Mouse (Mus musculus): ENCODE data around the gene Gm13277. TPM values are rescaled to one million over a fixed set of nuclear protein-coding genes. Genes with fewer than 3 reads are reported as not detected.
"Not testable (repeated sequence)": the region's sequence is repeated elsewhere in the genome, so short reads cannot be mapped to it uniquely, and the experiment has no call there.

The Gm13277 gene
- polyA plus RNA-seq, 1 experiment from 2014 or later = not detected

DNA sequence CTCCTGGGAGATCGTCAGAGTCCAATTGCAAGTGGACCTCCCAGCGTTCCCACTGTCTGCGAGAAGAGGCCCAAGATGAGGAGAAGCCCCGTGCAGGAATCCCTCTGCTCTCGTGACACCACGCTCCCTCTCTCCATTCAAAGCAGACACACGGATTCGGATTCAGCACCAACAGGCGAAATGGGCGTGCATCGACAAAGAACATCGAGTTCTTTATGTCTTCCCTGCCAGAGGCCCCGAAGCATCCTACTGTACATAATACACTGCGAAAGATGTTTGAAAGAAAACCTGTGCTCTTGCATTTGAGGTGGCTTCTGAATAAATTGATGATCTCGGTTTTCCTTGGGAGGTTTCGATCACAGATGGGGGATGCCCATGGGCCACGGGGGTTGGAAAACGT is 8.1 kb upstream of the Gm13277 start:
- not testable (repeated sequence) for H3K36me3 ChIP-seq (ENCODE audit: insufficient read depth); H3K27ac ChIP-seq (ENCODE audit: low read depth); ATAC-seq (ENCODE audit: insufficient read depth); DNase-seq; H3K4me2 ChIP-seq; H3K9ac ChIP-seq; H3K4me3 ChIP-seq (ENCODE audit: low read depth, low read length); H3K9me3 ChIP-seq (ENCODE audit: low read depth, low read length); H3K27me3 ChIP-seq (ENCODE audit: insufficient read depth, low read length); H3K4me1 ChIP-seq (ENCODE audit: insufficient read depth)
- WGBS = 39% methylated on average over 15 of the region's 18 CpGs

DNA sequence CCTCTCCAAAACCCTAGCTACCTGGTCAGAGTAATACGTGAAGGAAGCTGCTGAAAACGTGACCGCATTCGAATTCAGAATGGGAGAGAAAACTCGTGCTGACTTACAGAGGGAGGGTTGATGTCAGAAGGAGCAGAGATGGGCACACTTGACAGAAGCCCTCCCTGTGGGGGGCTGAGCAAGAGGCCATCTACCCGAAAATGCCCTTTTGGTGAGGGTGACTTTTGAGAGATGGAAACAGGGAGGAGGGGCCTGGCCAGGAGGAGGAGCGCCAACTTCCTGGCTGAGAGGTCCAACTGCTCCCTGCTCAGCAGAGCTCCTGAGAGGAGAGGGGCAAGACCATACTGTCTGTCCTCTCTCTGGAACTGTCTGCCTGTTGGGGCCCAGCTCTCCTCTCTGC is 6.6 kb upstream of the Gm13277 start, which contains the start of gene Ifnz:
Gene Ifnz (plus strand): TSS at position 301 of the 400 bp plus-strand sequence.
- WGBS = 30% methylated on average over 4 of the region's 7 CpGs
- not testable (repeated sequence) for H3K9me3 ChIP-seq (ENCODE audit: low read depth, low read length); H3K36me3 ChIP-seq (ENCODE audit: insufficient read depth); H3K27me3 ChIP-seq (ENCODE audit: insufficient read depth, low read length); DNase-seq; H3K9ac ChIP-seq; H3K27ac ChIP-seq (ENCODE audit: low read depth); H3K4me3 ChIP-seq (ENCODE audit: low read depth, low read length); H3K4me1 ChIP-seq (ENCODE audit: insufficient read depth); ATAC-seq (ENCODE audit: insufficient read depth)
- peak within 1 kb of the TSS; percentile 43; the same call in 1 of the 2 replicates for H3K4me2 ChIP-seq

DNA sequence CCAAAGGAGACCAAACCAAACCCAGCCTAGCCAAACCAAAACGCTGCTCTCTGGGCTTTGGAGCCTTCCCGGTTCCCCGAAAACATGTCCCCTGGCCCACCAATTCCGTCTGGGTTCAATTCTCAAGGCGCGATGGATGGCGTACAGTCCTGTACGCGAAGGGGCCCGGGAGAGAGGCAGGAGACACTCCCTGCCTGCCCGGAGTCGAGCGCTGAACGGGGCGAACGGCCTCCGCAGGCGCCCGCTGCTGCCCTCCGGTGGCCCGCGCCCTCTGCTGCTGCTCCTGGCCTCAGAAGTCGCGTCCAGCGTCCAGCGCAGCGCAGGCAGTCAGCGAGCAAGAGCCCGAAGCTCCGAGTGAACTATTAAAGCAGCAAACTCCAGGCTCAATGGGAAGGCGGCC is 6.1 kb upstream of the Gm13277 start:
- not testable (repeated sequence) for H3K4me1 ChIP-seq (ENCODE audit: insufficient read depth); H3K27me3 ChIP-seq (ENCODE audit: insufficient read depth, low read length); H3K4me3 ChIP-seq (ENCODE audit: low read depth, low read length); H3K36me3 ChIP-seq (ENCODE audit: insufficient read depth); H3K27ac ChIP-seq (ENCODE audit: low read depth); ATAC-seq (ENCODE audit: insufficient read depth); H3K9ac ChIP-seq; DNase-seq; H3K9me3 ChIP-seq (ENCODE audit: low read depth, low read length)
- peak overlapping the region; percentile 43; the same call in 1 of the 2 replicates for H3K4me2 ChIP-seq
- WGBS = 0% methylated on average over 3 of the region's 31 CpGs

DNA sequence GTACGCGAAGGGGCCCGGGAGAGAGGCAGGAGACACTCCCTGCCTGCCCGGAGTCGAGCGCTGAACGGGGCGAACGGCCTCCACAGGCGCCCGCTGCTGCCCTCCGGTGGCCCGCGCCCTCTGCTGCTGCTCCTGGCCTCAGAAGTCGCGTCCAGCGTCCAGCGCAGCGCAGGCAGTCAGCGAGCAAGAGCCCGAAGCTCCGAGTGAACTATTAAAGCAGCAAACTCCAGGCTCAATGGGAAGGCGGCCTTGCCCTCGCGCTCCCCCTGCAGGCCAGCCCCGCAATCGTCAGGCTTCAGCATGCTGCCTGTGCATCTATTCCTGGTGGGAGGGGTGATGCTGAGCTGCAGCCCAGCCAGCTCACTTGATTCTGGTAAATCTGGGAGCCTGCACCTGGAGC is 3.0 kb upstream of the Gm13277 start, which contains the start of gene Gm13276:
Gene Gm13276 (plus strand): TSS at position 301 of the 400 bp plus-strand sequence.
- H3K9me3 ChIP-seq (ENCODE audit: low read depth, low read length); H3K36me3 ChIP-seq (ENCODE audit: insufficient read depth); H3K9ac ChIP-seq; H3K4me3 ChIP-seq (ENCODE audit: low read depth, low read length); H3K4me1 ChIP-seq (ENCODE audit: insufficient read depth); H3K4me2 ChIP-seq; H3K27me3 ChIP-seq (ENCODE audit: insufficient read depth, low read length); DNase-seq; H3K27ac ChIP-seq (ENCODE audit: low read depth); ATAC-seq (ENCODE audit: insufficient read depth): not testable (repeated sequence)
- no CpG with 5 or more reads among the region's 27 CpGs for WGBS

DNA sequence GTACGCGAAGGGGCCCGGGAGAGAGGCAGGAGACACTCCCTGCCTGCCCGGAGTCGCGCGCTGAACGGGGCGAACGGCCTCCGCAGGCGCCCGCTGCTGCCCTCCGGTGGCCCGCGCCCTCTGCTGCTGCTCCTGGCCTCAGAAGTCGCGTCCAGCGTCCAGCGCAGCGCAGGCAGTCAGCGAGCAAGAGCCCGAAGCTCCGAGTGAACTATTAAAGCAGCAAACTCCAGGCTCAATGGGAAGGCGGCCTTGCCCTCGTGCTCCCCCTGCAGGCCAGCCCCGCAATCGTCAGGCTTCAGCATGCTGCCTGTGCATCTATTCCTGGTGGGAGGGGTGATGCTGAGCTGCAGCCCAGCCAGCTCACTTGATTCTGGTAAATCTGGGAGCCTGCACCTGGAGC is 2.8 kb downstream of the Gm13277 start, which contains the start of gene Gm13278:
Gene Gm13278 (plus strand): TSS at position 301 of the 400 bp plus-strand sequence.
- H3K4me1 ChIP-seq (ENCODE audit: insufficient read depth); DNase-seq; ATAC-seq (ENCODE audit: insufficient read depth); H3K36me3 ChIP-seq (ENCODE audit: insufficient read depth); H3K4me3 ChIP-seq (ENCODE audit: low read depth, low read length); H3K27ac ChIP-seq (ENCODE audit: low read depth); H3K9ac ChIP-seq; H3K27me3 ChIP-seq (ENCODE audit: insufficient read depth, low read length); H3K9me3 ChIP-seq (ENCODE audit: low read depth, low read length); H3K4me2 ChIP-seq: not testable (repeated sequence)
- no CpG with 5 or more reads among the region's 28 CpGs for WGBS

DNA sequence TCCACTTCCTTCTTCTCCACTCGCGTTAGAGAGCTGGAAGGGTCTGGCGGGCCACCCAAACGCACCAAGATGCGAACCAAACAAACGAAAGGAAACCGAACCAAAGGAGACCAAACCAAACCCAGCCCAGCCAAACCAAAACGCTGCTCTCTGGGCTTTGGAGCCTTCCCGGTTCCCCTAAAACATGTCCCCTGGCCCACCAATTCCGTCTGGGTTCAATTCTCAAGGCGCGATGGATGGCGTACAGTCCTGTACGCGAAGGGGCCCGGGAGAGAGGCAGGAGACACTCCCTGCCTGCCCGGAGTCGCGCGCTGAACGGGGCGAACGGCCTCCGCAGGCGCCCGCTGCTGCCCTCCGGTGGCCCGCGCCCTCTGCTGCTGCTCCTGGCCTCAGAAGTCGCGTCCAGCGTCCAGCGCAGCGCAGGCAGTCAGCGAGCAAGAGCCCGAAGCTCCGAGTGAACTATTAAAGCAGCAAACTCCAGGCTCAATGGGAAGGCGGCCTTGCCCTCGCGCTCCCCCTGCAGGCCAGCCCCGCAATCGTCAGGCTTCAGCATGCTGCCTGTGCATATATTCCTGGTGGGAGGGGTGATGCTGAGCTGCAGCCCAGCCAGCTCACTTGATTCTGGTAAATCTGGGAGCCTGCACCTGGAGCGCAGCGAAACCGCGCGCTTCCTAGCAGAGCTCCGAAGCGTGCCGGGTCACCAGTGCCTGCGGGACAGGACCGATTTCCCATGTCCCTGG is 5.7 kb downstream of the Gm13277 start, which contains the start of gene Gm13275:
Gene Gm13275 (plus strand): TSS at position 552 of the 740 bp plus-strand sequence.
- not testable (repeated sequence) for ATAC-seq (ENCODE audit: insufficient read depth); H3K36me3 ChIP-seq (ENCODE audit: insufficient read depth); H3K9me3 ChIP-seq (ENCODE audit: low read depth, low read length); DNase-seq; H3K27ac ChIP-seq (ENCODE audit: low read depth); H3K4me3 ChIP-seq (ENCODE audit: low read depth, low read length); H3K4me2 ChIP-seq; H3K9ac ChIP-seq; H3K27me3 ChIP-seq (ENCODE audit: insufficient read depth, low read length); H3K4me1 ChIP-seq (ENCODE audit: insufficient read depth)
- WGBS = 0% methylated on average over 8 of the region's 52 CpGs
- TF ChIP-seq CTCF (IDR thresholded peaks at IDR 0.05; ENCODE audit: low read depth) = peak; percentile 45; the same call in 1 of the 2 replicates

DNA sequence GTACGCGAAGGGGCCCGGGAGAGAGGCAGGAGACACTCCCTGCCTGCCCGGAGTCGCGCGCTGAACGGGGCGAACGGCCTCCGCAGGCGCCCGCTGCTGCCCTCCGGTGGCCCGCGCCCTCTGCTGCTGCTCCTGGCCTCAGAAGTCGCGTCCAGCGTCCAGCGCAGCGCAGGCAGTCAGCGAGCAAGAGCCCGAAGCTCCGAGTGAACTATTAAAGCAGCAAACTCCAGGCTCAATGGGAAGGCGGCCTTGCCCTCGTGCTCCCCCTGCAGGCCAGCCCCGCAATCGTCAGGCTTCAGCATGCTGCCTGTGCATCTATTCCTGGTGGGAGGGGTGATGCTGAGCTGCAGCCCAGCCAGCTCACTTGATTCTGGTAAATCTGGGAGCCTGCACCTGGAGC is 8.7 kb downstream of the Gm13277 start, which contains the start of gene Gm13279:
Gene Gm13279 (plus strand): TSS at position 301 of the 400 bp plus-strand sequence.
- not testable (repeated sequence) for ATAC-seq (ENCODE audit: insufficient read depth); H3K9me3 ChIP-seq (ENCODE audit: low read depth, low read length); DNase-seq; H3K27ac ChIP-seq (ENCODE audit: low read depth); H3K36me3 ChIP-seq (ENCODE audit: insufficient read depth); H3K27me3 ChIP-seq (ENCODE audit: insufficient read depth, low read length); H3K4me3 ChIP-seq (ENCODE audit: low read depth, low read length); H3K9ac ChIP-seq; H3K4me2 ChIP-seq; H3K4me1 ChIP-seq (ENCODE audit: insufficient read depth)
- no CpG with 5 or more reads among the region's 28 CpGs for WGBS

DNA sequence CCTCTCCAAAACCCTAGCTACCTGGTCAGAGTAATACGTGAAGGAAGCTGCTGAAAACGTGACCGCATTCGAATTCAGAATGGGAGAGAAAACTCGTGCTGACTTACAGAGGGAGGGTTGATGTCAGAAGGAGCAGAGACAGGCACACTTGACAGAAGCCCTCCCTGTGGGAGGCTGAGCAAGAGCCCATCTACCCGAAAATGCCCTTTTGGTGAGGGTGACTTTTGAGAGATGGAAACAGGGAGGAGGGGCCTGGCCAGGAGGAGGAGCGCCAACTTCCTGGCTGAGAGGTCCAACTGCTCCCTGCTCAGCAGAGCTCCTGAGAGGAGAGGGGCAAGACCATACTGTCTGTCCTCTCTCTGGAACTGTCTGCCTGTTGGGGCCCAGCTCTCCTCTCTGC is 10.9 kb downstream of the Gm13277 start, which contains the start of gene Gm13285:
Gene Gm13285 (plus strand): TSS at position 301 of the 400 bp plus-strand sequence.
- not testable (repeated sequence) for DNase-seq; ATAC-seq (ENCODE audit: insufficient read depth); H3K27ac ChIP-seq (ENCODE audit: low read depth); H3K36me3 ChIP-seq (ENCODE audit: insufficient read depth); H3K9ac ChIP-seq; H3K9me3 ChIP-seq (ENCODE audit: low read depth, low read length); H3K27me3 ChIP-seq (ENCODE audit: insufficient read depth, low read length); H3K4me1 ChIP-seq (ENCODE audit: insufficient read depth); H3K4me3 ChIP-seq (ENCODE audit: low read depth, low read length); H3K4me2 ChIP-seq
- 11% methylated on average over 4 of the region's 7 CpGs for WGBS

DNA sequence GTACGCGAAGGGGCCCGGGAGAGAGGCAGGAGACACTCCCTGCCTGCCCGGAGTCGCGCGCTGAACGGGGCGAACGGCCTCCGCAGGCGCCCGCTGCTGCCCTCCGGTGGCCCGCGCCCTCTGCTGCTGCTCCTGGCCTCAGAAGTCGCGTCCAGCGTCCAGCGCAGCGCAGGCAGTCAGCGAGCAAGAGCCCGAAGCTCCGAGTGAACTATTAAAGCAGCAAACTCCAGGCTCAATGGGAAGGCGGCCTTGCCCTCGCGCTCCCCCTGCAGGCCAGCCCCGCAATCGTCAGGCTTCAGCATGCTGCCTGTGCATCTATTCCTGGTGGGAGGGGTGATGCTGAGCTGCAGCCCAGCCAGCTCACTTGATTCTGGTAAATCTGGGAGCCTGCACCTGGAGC is 14.5 kb downstream of the Gm13277 start, which contains the start of gene Gm13287:
Gene Gm13287 (plus strand): TSS at position 301 of the 400 bp plus-strand sequence.
- H3K27me3 ChIP-seq (ENCODE audit: insufficient read depth, low read length); DNase-seq; H3K4me1 ChIP-seq (ENCODE audit: insufficient read depth); H3K27ac ChIP-seq (ENCODE audit: low read depth); ATAC-seq (ENCODE audit: insufficient read depth); H3K9ac ChIP-seq; H3K36me3 ChIP-seq (ENCODE audit: insufficient read depth); H3K4me3 ChIP-seq (ENCODE audit: low read depth, low read length); H3K9me3 ChIP-seq (ENCODE audit: low read depth, low read length): not testable (repeated sequence)
- no CpG with 5 or more reads among the region's 29 CpGs for WGBS
- 0 out of 2 replicates have a peak within 1 kb of the TSS, but pooled peaks have one; percentile 25 for H3K4me2 ChIP-seq

DNA sequence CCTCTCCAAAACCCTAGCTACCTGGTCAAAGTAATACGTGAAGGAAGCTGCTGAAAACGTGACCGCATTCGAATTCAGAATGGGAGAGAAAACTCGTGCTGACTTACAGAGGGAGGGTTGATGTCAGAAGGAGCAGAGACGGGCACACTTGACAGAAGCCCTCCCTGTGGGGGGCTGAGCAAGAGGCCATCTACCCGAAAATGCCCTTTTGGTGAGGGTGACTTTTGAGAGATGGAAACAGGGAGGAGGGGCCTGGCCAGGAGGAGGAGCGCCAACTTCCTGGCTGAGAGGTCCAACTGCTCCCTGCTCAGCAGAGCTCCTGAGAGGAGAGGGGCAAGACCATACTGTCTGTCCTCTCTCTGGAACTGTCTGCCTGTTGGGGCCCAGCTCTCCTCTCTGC is 16.8 kb downstream of the Gm13277 start, which contains the start of gene Gm13288:
Gene Gm13288 (plus strand): TSS at position 301 of the 400 bp plus-strand sequence.
- DNase-seq; H3K9ac ChIP-seq; H3K36me3 ChIP-seq (ENCODE audit: insufficient read depth); H3K27me3 ChIP-seq (ENCODE audit: insufficient read depth, low read length); H3K4me3 ChIP-seq (ENCODE audit: low read depth, low read length); H3K4me1 ChIP-seq (ENCODE audit: insufficient read depth); H3K4me2 ChIP-seq; H3K9me3 ChIP-seq (ENCODE audit: low read depth, low read length); H3K27ac ChIP-seq (ENCODE audit: low read depth); ATAC-seq (ENCODE audit: insufficient read depth): not testable (repeated sequence)
- no CpG with 5 or more reads among the region's 8 CpGs for WGBS
